Mouse (Mus musculus) liver, adult 2 months (tissue): ENCODE measurements around the gene Cdh15.

Source experiments
- CTCF ChIP-seq: fragments of 200-500 bp; IDR thresholded peaks from 2 replicates; pipeline ENCODE4 v1.5.1; 2011; ENCODE audit warnings: low read depth, low read length, control low read depth
- POLR2A ChIP-seq: fragments of 200-500 bp; IDR thresholded peaks from 2 replicates; pipeline ENCODE4 v1.6.1; 2011; ENCODE audit warnings: low read length, control low read depth; ENCODE audit not compliant: insufficient read depth; ENCODE audit errors: extremely low read depth

GRCm38 (mm10) chr8:122901892-122902515 is 54.2 kb downstream of the Cdh15 start:
- no peak for TF ChIP-seq POLR2A
- no peak for TF ChIP-seq CTCF
